Mouse (Mus musculus): ENCODE measurements around the gene Slc16a4. TPM values are rescaled to one million over a fixed set of nuclear protein-coding genes. Genes with fewer than 3 reads are reported as not detected.

Slc16a4 gene
- polyA plus RNA-seq, 1 experiment = 50.8 TPM

DNA sequence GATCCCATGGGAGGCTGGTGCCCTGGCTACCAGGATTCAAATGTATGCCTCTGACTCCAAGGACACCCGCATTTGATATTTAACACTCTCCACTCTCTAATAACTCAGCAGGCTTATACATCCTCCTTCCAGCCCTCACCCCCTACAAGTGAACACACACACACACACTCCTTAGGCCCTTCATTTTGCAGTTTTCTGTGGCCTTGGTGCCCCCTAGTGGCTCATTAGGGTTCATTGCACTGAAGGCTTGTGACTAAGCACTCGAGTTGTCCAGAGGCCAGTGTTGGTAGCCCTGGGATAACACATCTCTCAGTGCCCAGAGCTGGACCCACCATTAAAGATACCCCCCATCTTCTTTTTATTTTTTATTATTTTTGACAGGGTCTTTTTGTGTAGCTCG, 17.2 kb upstream of the Slc16a4 start:
- Histone ChIP-seq H3K27me3 (replicated peaks; ENCODE audit: control insufficient read depth, insufficient read depth, low read length) (no peaks in the 10 kb centered on the region), H3K27ac (ENCODE audit: insufficient read depth, low read depth, low read length) (no peak overlapping the region), H3K4me1 (ENCODE audit: control insufficient read depth, insufficient read depth, low read length) (peaks cover 6% of the 10 kb centered on the region; the same call in 1 of the 2 replicates), H3K36me3 (ENCODE audit: control insufficient read depth, insufficient read depth, low read length) (no peaks in the 10 kb centered on the region), H3K4me3 (ENCODE audit: insufficient read depth, low read depth, low read length) (no peak overlapping the region)
- peak; percentile 82 for DNase-seq
- WGBS = 8% methylated on average over 3 of the region's 3 CpGs
- TF ChIP-seq CTCF (conservative IDR thresholded peaks at IDR 0.05; ENCODE audit: insufficient read depth, insufficient read length, low read depth, low read length) (peak; percentile 91), POLR2A (IDR thresholded peaks at IDR 0.05; ENCODE audit: low read depth, low read length) (no peak)

DNA sequence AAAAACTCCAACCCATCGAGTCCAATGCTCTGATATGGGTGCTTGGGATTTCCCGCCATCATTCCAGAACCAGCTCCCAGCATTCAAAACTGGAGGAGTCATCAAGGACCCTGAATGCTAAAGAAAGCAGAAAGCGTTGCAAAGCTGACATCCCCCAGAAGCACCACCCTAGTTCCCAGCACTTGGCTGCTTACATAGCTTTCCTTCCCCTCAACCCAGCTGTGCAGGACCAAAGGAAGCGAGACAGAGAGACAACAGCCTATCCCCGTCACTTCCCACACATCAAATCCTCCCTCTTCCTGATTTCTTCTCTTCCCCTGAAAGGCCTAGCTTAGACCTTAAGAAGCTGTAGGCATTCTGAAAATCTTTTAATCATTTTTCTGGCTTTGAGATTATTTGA, 15.7 kb upstream of the Slc16a4 start:
- no peaks in the 10 kb centered on the region for H3K27me3 ChIP-seq (replicated peaks; ENCODE audit: control insufficient read depth, insufficient read depth, low read length)
- no peak for DNase-seq
- no peak for TF ChIP-seq CTCF (conservative IDR thresholded peaks at IDR 0.05; ENCODE audit: insufficient read depth, insufficient read length, low read depth, low read length)
- no peak for TF ChIP-seq POLR2A (IDR thresholded peaks at IDR 0.05; ENCODE audit: low read depth, low read length)
- 76% methylated on average over 5 of the region's 5 CpGs for WGBS
- H3K27ac ChIP-seq (ENCODE audit: insufficient read depth, low read depth, low read length) = no peak overlapping the region
- H3K4me1 ChIP-seq (ENCODE audit: control insufficient read depth, insufficient read depth, low read length) = peaks cover 6% of the 10 kb centered on the region; the same call in 1 of the 2 replicates
- H3K4me3 ChIP-seq (ENCODE audit: insufficient read depth, low read depth, low read length) = no peak overlapping the region
- no peaks in the 10 kb centered on the region for H3K36me3 ChIP-seq (ENCODE audit: control insufficient read depth, insufficient read depth, low read length)

DNA sequence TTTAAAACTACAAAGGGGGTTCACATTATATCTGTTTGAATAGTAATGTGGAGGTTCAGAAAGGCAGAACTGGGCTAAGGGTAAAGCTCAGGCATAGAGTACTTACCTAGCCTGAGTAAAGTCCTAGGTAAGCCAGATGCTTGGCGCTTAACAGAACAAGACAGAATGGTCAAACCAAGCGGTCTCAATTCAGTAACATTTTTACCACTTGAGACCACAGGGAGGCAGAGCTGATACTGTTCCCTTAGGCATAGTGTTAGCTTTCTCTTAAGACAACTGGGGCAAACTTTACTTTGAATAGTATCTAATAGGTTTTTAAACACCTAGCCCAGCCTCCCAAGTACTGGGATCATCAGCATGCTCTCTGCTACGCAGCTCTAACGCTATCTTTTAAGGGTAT, 15.0 kb upstream of the Slc16a4 start:
- peaks cover 6% of the 10 kb centered on the region; the same call in 1 of the 2 replicates for H3K4me1 ChIP-seq (ENCODE audit: control insufficient read depth, insufficient read depth, low read length)
- H3K27me3 ChIP-seq (replicated peaks; ENCODE audit: control insufficient read depth, insufficient read depth, low read length) = no peaks in the 10 kb centered on the region
- no peaks in the 10 kb centered on the region for H3K36me3 ChIP-seq (ENCODE audit: control insufficient read depth, insufficient read depth, low read length)
- H3K27ac ChIP-seq (ENCODE audit: insufficient read depth, low read depth, low read length) = no peak overlapping the region
- 56% methylated on average over 4 of the region's 4 CpGs for WGBS
- H3K4me3 ChIP-seq (ENCODE audit: insufficient read depth, low read depth, low read length) = no peak overlapping the region
- peak; percentile 56 for DNase-seq
- TF ChIP-seq POLR2A (IDR thresholded peaks at IDR 0.05; ENCODE audit: low read depth, low read length) (no peak), CTCF (conservative IDR thresholded peaks at IDR 0.05; ENCODE audit: insufficient read depth, insufficient read length, low read depth, low read length) (no peak)

DNA sequence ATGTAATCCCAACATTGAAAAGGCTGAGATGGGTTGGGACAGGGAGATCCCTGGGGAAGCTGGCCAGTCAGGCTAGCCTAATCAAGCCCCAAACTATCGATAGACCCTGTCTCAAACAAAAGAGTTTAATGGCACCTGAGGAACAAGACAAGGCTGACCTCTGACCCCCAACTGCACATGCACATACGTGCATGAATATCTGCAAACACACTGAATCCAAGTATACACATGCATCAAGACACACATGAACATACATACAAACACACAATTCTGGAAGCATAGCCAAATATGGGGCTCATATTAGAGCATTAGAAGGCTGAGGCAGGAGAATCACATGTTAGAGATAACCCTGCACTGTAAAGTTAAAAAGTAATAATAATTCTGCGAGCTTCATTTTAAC, 14.4 kb upstream of the Slc16a4 start:
- no peaks in the 10 kb centered on the region for H3K27me3 ChIP-seq (replicated peaks; ENCODE audit: control insufficient read depth, insufficient read depth, low read length)
- WGBS = 86% methylated on average over 3 of the region's 3 CpGs
- H3K4me3 ChIP-seq (ENCODE audit: insufficient read depth, low read depth, low read length) = no peak overlapping the region
- TF ChIP-seq CTCF (conservative IDR thresholded peaks at IDR 0.05; ENCODE audit: insufficient read depth, insufficient read length, low read depth, low read length) (no peak), POLR2A (IDR thresholded peaks at IDR 0.05; ENCODE audit: low read depth, low read length) (no peak)
- H3K4me1 ChIP-seq (ENCODE audit: control insufficient read depth, insufficient read depth, low read length) = peaks cover 6% of the 10 kb centered on the region
- DNase-seq = no peak
- no peak overlapping the region for H3K27ac ChIP-seq (ENCODE audit: insufficient read depth, low read depth, low read length)
- H3K36me3 ChIP-seq (ENCODE audit: control insufficient read depth, insufficient read depth, low read length) = no peaks in the 10 kb centered on the region

DNA sequence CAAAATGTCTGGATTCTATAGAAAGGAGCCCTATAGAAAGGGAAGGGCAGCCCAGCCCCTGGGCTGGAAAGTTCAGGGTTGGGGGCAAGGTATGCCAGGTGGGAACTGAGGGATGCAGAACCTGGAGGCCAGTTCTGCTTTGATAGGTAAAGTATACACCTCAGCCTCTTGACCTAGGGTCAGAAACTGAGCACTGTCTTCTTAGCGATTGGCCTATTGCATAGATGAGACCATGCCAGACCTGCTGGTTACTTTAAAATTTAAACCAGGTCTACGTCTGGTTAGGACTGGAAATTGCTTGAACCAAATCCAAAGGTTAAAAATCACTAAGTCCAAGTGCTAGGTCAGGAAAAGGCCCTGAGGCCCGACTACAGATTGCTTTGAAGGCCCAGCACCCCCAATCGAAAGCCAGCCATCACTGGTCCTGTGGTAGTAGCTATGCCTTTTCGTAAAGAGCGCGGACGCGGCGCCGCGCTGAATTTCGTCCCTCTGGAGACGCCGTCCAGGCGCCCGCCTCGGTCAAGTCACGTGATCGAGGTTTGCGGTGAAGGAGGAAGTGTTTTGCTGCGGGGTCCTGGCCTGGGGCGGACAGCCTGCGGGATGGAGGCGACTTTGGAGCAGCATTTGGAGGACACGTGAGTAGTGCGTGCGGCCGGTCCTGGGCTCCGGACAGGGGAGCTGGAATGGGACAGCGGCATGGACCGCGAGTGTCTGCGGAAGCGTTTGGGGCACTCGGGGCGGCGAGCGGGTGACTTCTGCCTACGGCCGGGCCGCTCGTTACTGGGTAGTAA, 12.4 kb upstream of the Slc16a4 start, which contains the start of gene Lamtor5:
Lamtor5 (plus strand) TSS at position 380 of the 791 bp plus-strand sequence.
- Histone ChIP-seq H3K27me3 (replicated peaks; ENCODE audit: control insufficient read depth, insufficient read depth, low read length) (no peaks in the 10 kb centered on the region), H3K4me3 (ENCODE audit: insufficient read depth, low read depth, low read length) (peak within 1 kb of the TSS; percentile 72), H3K36me3 (ENCODE audit: control insufficient read depth, insufficient read depth, low read length) (peaks cover 6% of the 10 kb centered on the region), H3K4me1 (ENCODE audit: control insufficient read depth, insufficient read depth, low read length) (peaks cover 6% of the 10 kb centered on the region), H3K27ac (ENCODE audit: insufficient read depth, low read depth, low read length) (peak within 1 kb of the TSS; percentile 73)
- 1% methylated on average over 43 of the region's 43 CpGs for WGBS
- TF ChIP-seq CTCF (conservative IDR thresholded peaks at IDR 0.05; ENCODE audit: insufficient read depth, insufficient read length, low read depth, low read length) = no peak
- DNase-seq = peak; percentile 95

DNA sequence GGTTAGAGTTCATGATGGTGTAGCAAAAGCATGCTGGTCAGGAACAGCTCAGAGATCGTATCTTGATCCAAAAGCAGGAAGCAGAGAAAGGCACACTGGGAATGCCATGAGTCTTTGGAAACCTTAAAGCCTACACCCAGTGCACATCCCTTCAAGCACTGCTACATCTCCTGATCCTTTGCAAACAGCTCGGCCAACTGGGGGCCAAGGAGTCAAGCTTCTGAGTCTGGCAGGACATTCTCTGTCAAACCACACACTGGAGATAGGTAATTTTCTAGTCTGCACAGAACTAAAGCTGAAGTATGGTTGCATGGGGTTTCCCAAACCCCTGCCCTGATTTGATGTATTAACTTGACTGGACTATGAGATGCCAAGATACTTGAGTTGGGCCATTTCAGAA, 4.9 kb upstream of the Slc16a4 start:
- WGBS = 76% methylated on average over 2 of the region's 2 CpGs

DNA sequence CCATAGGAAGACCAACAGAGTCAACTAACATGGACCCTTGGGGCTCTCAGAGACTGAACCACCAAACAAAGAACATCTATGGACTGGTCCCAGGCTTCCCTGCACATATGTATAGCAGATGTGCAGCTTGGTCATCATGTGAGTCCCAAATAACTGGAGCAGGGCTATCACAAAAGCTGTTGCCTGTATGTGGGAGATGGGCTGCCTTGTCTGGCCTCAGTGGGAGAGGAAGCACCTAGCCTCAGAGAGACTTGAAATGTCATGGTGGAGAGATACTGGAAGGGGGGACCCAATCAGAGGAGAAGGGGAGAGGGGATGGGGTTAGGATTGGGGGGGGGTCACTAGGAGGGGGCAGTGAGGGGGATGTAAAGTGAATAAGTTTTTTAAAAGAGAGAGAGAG, 3.7 kb upstream of the Slc16a4 start:
- no peak for DNase-seq
- Histone ChIP-seq H3K4me1 (ENCODE audit: control insufficient read depth, insufficient read depth, low read length) (peaks cover 4% of the 10 kb centered on the region; the same call in 1 of the 2 replicates), H3K27ac (ENCODE audit: insufficient read depth, low read depth, low read length) (no peak overlapping the region), H3K36me3 (ENCODE audit: control insufficient read depth, insufficient read depth, low read length) (peaks cover 5% of the 10 kb centered on the region; the same call in 1 of the 2 replicates), H3K27me3 (replicated peaks; ENCODE audit: control insufficient read depth, insufficient read depth, low read length) (no peaks in the 10 kb centered on the region), H3K4me3 (ENCODE audit: insufficient read depth, low read depth, low read length) (no peak overlapping the region)
- TF ChIP-seq POLR2A (IDR thresholded peaks at IDR 0.05; ENCODE audit: low read depth, low read length) (no peak), CTCF (conservative IDR thresholded peaks at IDR 0.05; ENCODE audit: insufficient read depth, insufficient read length, low read depth, low read length) (no peak)

More for the DNA sequence above, 4.9 kb upstream of the Slc16a4 start:
- Histone ChIP-seq H3K27me3 (replicated peaks; ENCODE audit: control insufficient read depth, insufficient read depth, low read length) (no peaks in the 10 kb centered on the region), H3K27ac (ENCODE audit: insufficient read depth, low read depth, low read length) (no peak overlapping the region), H3K4me1 (ENCODE audit: control insufficient read depth, insufficient read depth, low read length) (peaks cover 2% of the 10 kb centered on the region; the same call in 1 of the 2 replicates), H3K36me3 (ENCODE audit: control insufficient read depth, insufficient read depth, low read length) (peaks cover 8% of the 10 kb centered on the region), H3K4me3 (ENCODE audit: insufficient read depth, low read depth, low read length) (no peak overlapping the region)
- no peak for DNase-seq
- TF ChIP-seq CTCF (conservative IDR thresholded peaks at IDR 0.05; ENCODE audit: insufficient read depth, insufficient read length, low read depth, low read length) = no peak
- no peak for TF ChIP-seq POLR2A (IDR thresholded peaks at IDR 0.05; ENCODE audit: low read depth, low read length)
